Mouse (Mus musculus): ENCODE results near the gene Tmod2. TPM values are rescaled to one million over a fixed set of nuclear protein-coding genes. Genes with fewer than 3 reads are reported as not detected.
A peak's percentile ranks its signal among the peaks of the same experiment; 100 is the strongest.
"Not testable (repeated sequence)": the region's sequence is repeated elsewhere in the genome, so short reads cannot be mapped to it uniquely, and the experiment has no call there.

Tmod2 gene
- total and polyA plus RNA-seq, 2 experiments from 2014 or later: 185 to 406 TPM

DNA sequence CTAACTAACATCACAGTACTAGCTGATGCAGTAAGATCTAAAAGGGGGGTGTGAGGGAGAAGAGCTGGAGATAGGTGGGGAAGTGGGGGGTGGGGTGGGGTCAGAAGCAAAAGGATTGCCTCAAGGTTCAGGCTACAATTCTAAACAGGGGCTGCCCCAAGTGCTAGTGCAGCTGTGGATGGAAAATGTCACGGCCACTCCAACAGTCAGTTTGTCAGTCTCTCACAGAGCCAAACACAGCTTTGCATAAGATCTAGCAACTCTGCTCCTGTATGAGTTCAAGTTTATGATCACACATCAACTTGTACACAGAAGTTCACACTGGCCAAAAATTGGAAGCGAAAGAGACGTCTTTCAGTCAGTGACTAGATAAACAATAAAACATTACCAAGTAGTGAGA is 10.3 kb upstream of the Tmod2 start:
- 87% methylated on average over 3 of the region's 3 CpGs for WGBS
- no peak for TF ChIP-seq CTCF (IDR thresholded peaks at IDR 0.05; ENCODE audit: low read depth)
- Histone ChIP-seq H3K27ac (ENCODE audit: low read depth, low read length) (no peak overlapping the region), H3K9me3 (ENCODE audit: low read length) (no peaks in the 10 kb centered on the region), H3K27me3 (ENCODE audit: insufficient read depth, low read length) (no peaks in the 10 kb centered on the region), H3K9ac (no peak overlapping the region), H3K4me2 (ENCODE audit: low read depth) (no peak overlapping the region), H3K4me3 (ENCODE audit: low read depth, low read length) (no peak overlapping the region), H3K36me3 (ENCODE audit: insufficient read depth) (no peaks in the 10 kb centered on the region), H3K4me1 (ENCODE audit: insufficient read depth) (no peaks in the 10 kb centered on the region)
- ATAC-seq (no peak), DNase-seq (no peak)

DNA sequence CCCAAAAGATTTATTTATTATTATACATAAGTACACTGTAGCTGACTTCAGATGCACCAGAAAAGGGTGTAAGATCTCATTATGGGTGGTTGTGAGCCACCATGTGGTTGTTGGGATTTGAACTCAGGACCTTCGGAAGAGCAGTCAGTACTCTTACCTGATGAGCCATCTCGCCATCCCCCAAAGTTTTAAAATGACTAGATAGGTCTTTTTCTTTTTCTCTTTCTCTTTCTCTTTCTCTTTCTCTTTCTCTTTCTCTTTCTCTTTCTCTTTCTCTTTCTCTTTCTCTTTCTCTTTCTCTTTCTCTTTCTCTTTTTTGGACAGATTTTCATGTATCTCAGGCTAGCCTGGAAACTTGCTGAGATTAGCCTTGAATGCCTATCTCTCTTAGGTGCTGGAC is 8.6 kb upstream of the Tmod2 start:
- H3K36me3 ChIP-seq (ENCODE audit: insufficient read depth); H3K4me2 ChIP-seq (ENCODE audit: low read depth); H3K4me1 ChIP-seq (ENCODE audit: insufficient read depth); H3K9me3 ChIP-seq (ENCODE audit: low read length); H3K4me3 ChIP-seq (ENCODE audit: low read depth, low read length); ATAC-seq; H3K27ac ChIP-seq (ENCODE audit: low read depth, low read length); H3K9ac ChIP-seq; DNase-seq; H3K27me3 ChIP-seq (ENCODE audit: insufficient read depth, low read length): not testable (repeated sequence)
- 96% methylated on average over 2 of the region's 2 CpGs for WGBS

DNA sequence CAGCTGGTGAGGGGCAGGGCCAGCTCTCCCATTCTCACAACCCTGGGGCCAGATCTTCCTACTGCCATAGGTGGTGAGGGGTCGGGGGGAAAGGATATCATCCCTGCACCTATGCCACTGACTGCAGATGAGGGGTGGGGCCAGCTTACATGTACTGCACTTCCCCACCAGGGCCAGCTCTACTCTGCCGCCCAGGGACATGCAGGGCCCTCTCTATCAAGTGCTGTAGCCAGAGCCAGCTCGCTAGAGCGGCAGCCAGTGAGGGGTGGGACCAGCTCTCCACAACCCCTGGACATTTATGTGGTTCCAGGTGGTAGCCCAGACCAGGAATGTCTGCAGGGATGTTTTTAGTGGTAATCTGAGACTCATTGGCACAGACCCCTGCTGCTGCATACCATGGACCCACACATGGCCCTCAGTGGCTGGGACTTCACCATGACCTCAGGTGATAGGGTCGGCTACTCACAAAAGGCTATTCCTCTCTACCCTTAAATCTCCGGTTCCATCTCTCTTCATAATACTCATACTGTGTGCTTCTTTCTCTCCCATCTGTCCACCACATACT is 7.8 kb upstream of the Tmod2 start:
- ATAC-seq (no peak), DNase-seq (no peak)
- no peaks in the 10 kb centered on the region for H3K4me1 ChIP-seq (ENCODE audit: insufficient read depth)
- no peak overlapping the region for H3K27ac ChIP-seq (ENCODE audit: low read depth, low read length)
- no peaks in the 10 kb centered on the region for H3K36me3 ChIP-seq (ENCODE audit: insufficient read depth)
- no peak for TF ChIP-seq CTCF (IDR thresholded peaks at IDR 0.05; ENCODE audit: low read depth)
- H3K4me3 ChIP-seq (ENCODE audit: low read depth, low read length): no peak overlapping the region
- H3K9ac ChIP-seq: no peak overlapping the region
- H3K27me3 ChIP-seq (ENCODE audit: insufficient read depth, low read length): no peaks in the 10 kb centered on the region
- H3K4me2 ChIP-seq (ENCODE audit: low read depth): no peak overlapping the region
- WGBS: 89% methylated on average over 6 of the region's 6 CpGs
- no peaks in the 10 kb centered on the region for H3K9me3 ChIP-seq (ENCODE audit: low read length)

DNA sequence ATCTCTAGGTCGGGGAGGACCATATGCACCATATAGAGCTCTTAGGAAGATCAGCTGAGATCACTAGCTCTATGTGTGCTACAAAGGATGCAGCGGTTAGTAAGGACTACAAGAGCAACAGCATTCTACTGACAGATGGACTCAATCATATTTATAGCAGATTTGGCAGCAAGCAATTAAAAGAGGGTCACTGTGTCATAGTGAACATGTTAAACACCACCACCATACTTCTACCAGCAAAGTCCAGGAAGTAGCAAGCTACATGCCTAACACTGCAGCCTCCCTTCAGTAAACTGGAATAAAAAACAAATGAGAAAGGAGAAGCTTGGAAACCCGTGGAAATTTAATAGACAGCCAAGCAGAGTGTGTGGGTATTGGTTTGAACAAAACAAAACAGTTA is 5.4 kb upstream of the Tmod2 start:
- no peak overlapping the region for H3K27ac ChIP-seq (ENCODE audit: low read depth, low read length)
- H3K9ac ChIP-seq: no peak overlapping the region
- ATAC-seq (no peak), DNase-seq (no peak)
- no peaks in the 10 kb centered on the region for H3K27me3 ChIP-seq (ENCODE audit: insufficient read depth, low read length)
- no peak for TF ChIP-seq CTCF (IDR thresholded peaks at IDR 0.05; ENCODE audit: low read depth)
- no peak overlapping the region for H3K4me3 ChIP-seq (ENCODE audit: low read depth, low read length)
- H3K36me3 ChIP-seq (ENCODE audit: insufficient read depth): no peaks in the 10 kb centered on the region
- H3K4me2 ChIP-seq (ENCODE audit: low read depth): no peak overlapping the region
- 79% methylated on average over 3 of the region's 3 CpGs for WGBS
- H3K9me3 ChIP-seq (ENCODE audit: low read length): no peaks in the 10 kb centered on the region
- no peaks in the 10 kb centered on the region for H3K4me1 ChIP-seq (ENCODE audit: insufficient read depth)

DNA sequence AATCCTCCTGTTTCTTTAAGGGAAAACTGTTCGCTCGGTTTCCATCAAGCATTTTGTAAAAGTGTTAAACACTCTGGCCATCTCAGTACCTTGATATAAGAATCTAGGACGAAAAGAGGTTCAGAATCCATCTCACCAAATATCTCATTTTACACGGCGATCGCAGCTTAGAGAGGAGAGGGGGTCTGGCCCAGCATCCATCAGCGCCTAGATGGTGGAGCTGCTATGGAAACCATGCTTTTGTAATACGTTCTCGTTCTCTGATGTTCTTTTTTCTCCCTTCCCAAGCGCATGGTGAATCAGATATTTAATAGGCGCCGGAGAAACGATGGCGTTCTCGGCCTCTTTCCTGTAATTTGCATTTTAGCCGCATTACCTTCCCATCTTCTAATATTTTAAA is 1.2 kb downstream of the Tmod2 start:
- peak overlapping the region; percentile 52 for H3K4me2 ChIP-seq (ENCODE audit: low read depth)
- H3K4me3 ChIP-seq (ENCODE audit: low read depth, low read length): peak overlapping the region; percentile 81
- ATAC-seq (peak; percentile 30; the same call in 1 of the 2 replicates), DNase-seq (peak; percentile 68)
- no peak for TF ChIP-seq CTCF (IDR thresholded peaks at IDR 0.05; ENCODE audit: low read depth)
- H3K9me3 ChIP-seq (ENCODE audit: low read length): no peaks in the 10 kb centered on the region
- H3K4me1 ChIP-seq (ENCODE audit: insufficient read depth): peaks cover 5% of the 10 kb centered on the region; the same call in 1 of the 2 replicates
- 0 out of 2 replicates have a peak, but pooled peaks cover 4% of the 10 kb centered on the region for H3K36me3 ChIP-seq (ENCODE audit: insufficient read depth)
- WGBS: 4% methylated on average over 16 of the region's 16 CpGs
- peak overlapping the region; percentile 88 for H3K27ac ChIP-seq (ENCODE audit: low read depth, low read length)
- H3K9ac ChIP-seq: peak overlapping the region; percentile 85
- H3K27me3 ChIP-seq (ENCODE audit: insufficient read depth, low read length): no peaks in the 10 kb centered on the region

DNA sequence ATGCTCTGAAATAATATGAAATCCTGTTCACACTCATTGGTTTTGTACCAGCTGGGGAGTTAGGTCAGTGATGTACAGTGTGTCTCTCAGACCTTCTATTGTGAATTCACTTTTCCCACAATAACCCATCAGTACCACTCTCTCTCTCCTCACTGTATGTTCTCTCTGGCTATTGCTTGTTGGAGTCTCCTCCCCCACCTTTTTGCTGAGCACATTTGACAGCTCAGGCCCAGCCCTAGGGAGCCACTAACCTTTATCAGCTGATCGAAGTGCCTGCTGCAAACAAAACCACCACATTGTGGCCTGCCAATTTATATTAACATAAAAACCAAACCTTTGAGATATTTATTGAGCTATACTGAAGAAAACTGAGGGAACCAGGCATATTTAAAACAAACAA is 1.6 kb downstream of the Tmod2 start:
- H3K4me1 ChIP-seq (ENCODE audit: insufficient read depth): peaks cover 5% of the 10 kb centered on the region; the same call in 1 of the 2 replicates

DNA sequence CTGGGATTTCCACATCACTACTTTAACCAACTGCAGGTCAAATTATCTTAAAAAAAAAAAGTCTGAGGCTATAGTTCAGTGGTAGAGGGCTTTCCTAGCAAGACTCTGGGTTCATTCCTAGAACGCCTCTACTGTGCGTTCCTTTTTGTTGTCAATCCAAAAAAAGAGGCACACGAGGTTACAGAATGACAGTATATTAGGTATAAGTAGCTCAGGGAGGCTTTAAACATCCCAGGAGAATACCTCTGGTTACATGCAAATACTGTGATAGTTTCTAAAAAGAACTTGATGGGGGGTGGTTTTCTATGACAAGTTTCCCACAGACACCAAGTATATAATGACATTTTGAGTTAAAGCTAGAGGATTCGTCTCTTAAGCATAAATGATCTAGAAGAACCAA is 3.6 kb downstream of the Tmod2 start:
- H3K9me3 ChIP-seq (ENCODE audit: low read length): no peaks in the 10 kb centered on the region
- DNase-seq (no peak), ATAC-seq (no peak)
- no peak overlapping the region for H3K4me2 ChIP-seq (ENCODE audit: low read depth)
- 91% methylated on average over 4 of the region's 4 CpGs for WGBS
- TF ChIP-seq CTCF (IDR thresholded peaks at IDR 0.05; ENCODE audit: low read depth): no peak
- peaks cover 5% of the 10 kb centered on the region; the same call in 1 of the 2 replicates for H3K4me1 ChIP-seq (ENCODE audit: insufficient read depth)
- no peak overlapping the region for H3K4me3 ChIP-seq (ENCODE audit: low read depth, low read length)
- no peak overlapping the region for H3K27ac ChIP-seq (ENCODE audit: low read depth, low read length)
- no peak overlapping the region for H3K9ac ChIP-seq
- no peaks in the 10 kb centered on the region for H3K27me3 ChIP-seq (ENCODE audit: insufficient read depth, low read length)
- peaks cover 10% of the 10 kb centered on the region; the same call in 1 of the 2 replicates for H3K36me3 ChIP-seq (ENCODE audit: insufficient read depth)

More for the DNA sequence above, 1.6 kb downstream of the Tmod2 start:
- 23% methylated on average over 1 of the region's 1 CpGs for WGBS
- no peaks in the 10 kb centered on the region for H3K27me3 ChIP-seq (ENCODE audit: insufficient read depth, low read length)
- peak; percentile 35 for DNase-seq
- H3K36me3 ChIP-seq (ENCODE audit: insufficient read depth): peaks cover 7% of the 10 kb centered on the region; the same call in 1 of the 2 replicates
- TF ChIP-seq CTCF (IDR thresholded peaks at IDR 0.05; ENCODE audit: low read depth): no peak
- H3K9me3 ChIP-seq (ENCODE audit: low read length): no peaks in the 10 kb centered on the region
- peak overlapping the region; percentile 52 for H3K4me2 ChIP-seq (ENCODE audit: low read depth)
- peak overlapping the region; percentile 85 for H3K9ac ChIP-seq
- peak overlapping the region; percentile 88; the same call in 1 of the 2 replicates for H3K27ac ChIP-seq (ENCODE audit: low read depth, low read length)
- ATAC-seq: no peak
- peak overlapping the region; percentile 81 for H3K4me3 ChIP-seq (ENCODE audit: low read depth, low read length)

All from forebrain, postnatal 0 days (tissue).